Mouse (Mus musculus) stomach, embryonic 16.5 days (tissue): ENCODE measurements around the gene Habp2. TPM values are rescaled to one million over a fixed set of nuclear protein-coding genes. Genes with fewer than 3 reads are reported as not detected.
"Not testable (repeated sequence)": the region's sequence is repeated elsewhere in the genome, so short reads cannot be mapped to it uniquely, and the experiment has no call there.

Experiments used
- ATAC-seq: fragments of 200-750 bp; cut with Nextera tagmentation; 2 replicates; pipeline ENCODE4 v1.8.0; 2017; ENCODE audit warnings: moderate number of reproducible peaks, moderate TSS enrichment; ENCODE audit not compliant: insufficient read depth, low FRiP score
- H3K27ac ChIP-seq: fragments of 300-500 bp; sonication (generic); 2 replicates; pipeline ENCODE4 v1.5.1; 2014; ENCODE audit warnings: low read length
- H3K27me3 ChIP-seq: fragments of 300-500 bp; sonication (generic); 2 replicates; pipeline ENCODE4 v1.6.1; 2014; ENCODE audit warnings: low read length, control low read depth, mixed read lengths; ENCODE audit not compliant: control insufficient read depth, insufficient read depth
- H3K36me3 ChIP-seq: fragments of 300-500 bp; sonication (generic); 2 replicates; pipeline ENCODE4 v1.6.1; 2014; ENCODE audit warnings: low read length; ENCODE audit not compliant: control insufficient read depth, insufficient read depth
- H3K4me1 ChIP-seq: fragments of 300-500 bp; sonication (generic); 2 replicates; pipeline ENCODE4 v1.6.1; 2014; ENCODE audit warnings: low read length, control low read depth, mixed read lengths; ENCODE audit not compliant: control insufficient read depth, insufficient read depth
- H3K4me2 ChIP-seq: fragments of 300-500 bp; sonication (generic); 2 replicates; pipeline ENCODE4 v1.6.1; 2014; ENCODE audit warnings: low read depth, low read length, mixed read lengths
- H3K4me3 ChIP-seq: fragments of 300-500 bp; sonication (generic); replicated peaks from 2 replicates; pipeline ENCODE4 v1.5.1; 2014; ENCODE audit warnings: mild to moderate bottlenecking, low read length
- H3K9ac ChIP-seq: fragments of 300-500 bp; sonication (generic); 2 replicates; pipeline ENCODE4 v1.6.1; 2014; ENCODE audit warnings: low read length
- H3K9me3 ChIP-seq: fragments of 300-500 bp; sonication (generic); replicated peaks from 2 replicates; pipeline ENCODE4 v1.6.1; 2016; ENCODE audit warnings: low read length, control low read depth; ENCODE audit not compliant: control insufficient read depth
- WGBS: fragments of 180-500 bp; shearing (Covaris S2); extraction: QIAGEN DNeasy Blood & Tissue Kit; methylation state at CpG from one replicate; pipeline ENCODE4 v1.1.7; 2014; 5-methylcytosine and 5-hydroxymethylcytosine counted together
- polyA plus RNA-seq: library from polyadenylated mRNA; unstranded; fragments of >200 nt; fragmentation: Nextera tagmentation; extraction: Ambion mirVana; gene quantifications from 2 replicates; pipeline ENCODE4 v1.2.1, GENCODE M21; 2015

Gene Habp2
- polyA plus RNA-seq, 1 experiment from 2014 or later: 34.5 TPM

DNA sequence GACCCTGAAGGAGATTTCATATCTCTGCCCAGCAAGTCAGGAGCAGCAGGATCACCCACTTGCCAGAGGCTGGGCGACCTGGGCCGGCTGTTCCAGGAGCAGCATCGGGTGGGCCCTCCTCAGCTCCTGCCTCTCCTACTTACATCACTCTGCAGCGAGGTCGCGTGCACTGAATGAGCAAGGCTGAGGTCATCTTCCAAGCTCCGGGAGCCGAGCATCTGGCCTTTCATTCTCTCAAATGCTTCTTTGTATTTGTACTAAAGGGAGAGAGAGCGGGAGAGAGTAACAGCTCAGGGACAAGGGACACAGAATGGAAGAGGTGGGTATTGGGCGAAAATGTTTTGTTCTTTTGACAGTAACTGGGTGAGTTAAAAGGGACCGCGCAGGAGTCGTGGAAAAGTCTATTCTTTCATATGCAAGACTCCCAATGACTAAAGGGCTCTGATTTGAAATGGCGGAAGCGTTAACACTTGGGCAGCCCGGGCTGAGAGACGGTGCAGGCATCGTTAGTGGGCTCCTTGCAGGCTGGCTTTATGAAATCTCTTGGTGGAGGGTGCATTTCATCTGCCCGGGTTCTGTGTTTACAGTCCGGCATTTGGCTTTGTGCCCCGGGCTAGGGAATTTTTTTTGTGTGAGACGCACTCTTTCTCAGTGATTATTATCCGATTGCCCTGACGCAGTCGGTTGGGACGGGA, 57.1 kb downstream of the Habp2 start:
- Histone ChIP-seq H3K4me1 (no peaks in the 10 kb centered on the region), H3K9me3 (no peaks in the 10 kb centered on the region), H3K4me2 (no peak overlapping the region), H3K27me3 (no peaks in the 10 kb centered on the region), H3K4me3 (no peak overlapping the region), H3K9ac (no peak overlapping the region), H3K27ac (no peak overlapping the region), H3K36me3 (no peaks in the 10 kb centered on the region)
- 62% methylated on average over 26 of the region's 26 CpGs for WGBS
- ATAC-seq: no peak

DNA sequence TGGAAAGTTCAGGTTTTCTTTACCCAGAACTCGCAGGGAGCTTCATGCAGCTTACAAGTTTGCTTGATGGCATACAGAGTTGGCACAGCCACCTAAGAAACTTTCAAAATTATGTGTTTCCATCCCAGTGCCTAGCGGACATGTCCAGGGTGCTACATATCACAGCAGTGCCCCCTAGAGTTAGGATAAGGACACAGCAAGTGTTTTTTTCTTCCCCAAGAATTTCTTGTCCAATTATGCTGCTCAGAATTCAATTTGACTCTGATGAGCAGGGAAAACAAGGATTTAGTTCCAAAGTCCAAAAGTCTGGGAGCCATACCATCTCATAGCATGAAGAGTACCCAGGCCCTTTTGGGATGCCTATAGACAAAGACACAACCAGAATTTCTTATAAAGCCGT, 59.1 kb downstream of the Habp2 start:
- H3K27me3 ChIP-seq: no peaks in the 10 kb centered on the region
- no peak overlapping the region for H3K4me3 ChIP-seq
- H3K9me3 ChIP-seq: no peaks in the 10 kb centered on the region
- ATAC-seq: no peak
- no peak overlapping the region for H3K27ac ChIP-seq
- no peak overlapping the region for H3K4me2 ChIP-seq
- WGBS: 71% methylated on average over 3 of the region's 3 CpGs
- H3K36me3 ChIP-seq: no peaks in the 10 kb centered on the region
- H3K9ac ChIP-seq: no peak overlapping the region
- no peaks in the 10 kb centered on the region for H3K4me1 ChIP-seq

DNA sequence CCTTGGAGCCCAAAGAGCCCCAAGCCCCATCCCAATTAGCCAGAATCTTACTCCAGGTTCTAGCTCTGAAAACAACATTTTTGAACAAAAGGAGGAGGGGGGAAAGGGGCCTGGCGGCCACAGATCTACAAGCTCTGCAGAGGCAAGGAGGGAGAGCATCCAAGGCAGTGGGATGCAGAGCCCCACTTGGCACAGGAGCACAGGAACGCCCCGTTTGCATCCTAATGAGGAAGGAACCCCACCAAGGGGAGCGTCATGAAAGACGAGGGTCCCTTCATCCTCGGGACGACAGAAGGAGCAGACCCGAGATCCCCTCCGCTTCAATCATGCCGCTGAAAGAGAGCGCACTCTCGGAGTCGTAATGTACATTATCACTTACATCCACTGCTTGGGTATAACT, 59.8 kb downstream of the Habp2 start:
- 44% methylated on average over 13 of the region's 13 CpGs for WGBS
- ATAC-seq: no peak
- no peaks in the 10 kb centered on the region for H3K36me3 ChIP-seq
- H3K4me1 ChIP-seq: no peaks in the 10 kb centered on the region
- H3K9ac ChIP-seq: no peak overlapping the region
- H3K27me3 ChIP-seq: no peaks in the 10 kb centered on the region
- no peak overlapping the region for H3K4me2 ChIP-seq
- H3K4me3 ChIP-seq: no peak overlapping the region
- H3K9me3 ChIP-seq: no peaks in the 10 kb centered on the region
- H3K27ac ChIP-seq: no peak overlapping the region

DNA sequence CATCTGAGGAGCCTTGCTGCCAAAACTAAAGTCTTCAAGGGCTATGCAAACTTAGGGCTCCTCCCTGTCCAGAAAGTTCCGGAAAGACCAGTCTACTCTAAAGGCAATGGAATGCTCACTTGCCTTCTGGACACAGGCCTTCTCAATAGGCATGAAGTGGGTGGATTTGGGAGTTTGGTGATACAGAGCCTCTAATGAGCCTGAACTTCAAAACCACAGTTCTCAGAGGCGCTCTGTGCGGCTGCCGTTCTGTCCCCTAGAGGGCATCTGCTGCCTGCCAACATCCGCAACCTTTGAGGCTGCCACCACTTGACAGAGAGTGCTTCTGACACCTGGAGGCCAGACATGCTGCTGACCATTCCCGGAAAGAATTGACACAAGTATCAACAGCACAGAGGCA, 62.4 kb downstream of the Habp2 start:
- H3K27me3 ChIP-seq: no peaks in the 10 kb centered on the region
- WGBS: 37% methylated on average over 6 of the region's 6 CpGs
- H3K4me2 ChIP-seq: no peak overlapping the region
- no peak overlapping the region for H3K4me3 ChIP-seq
- H3K27ac ChIP-seq: no peak overlapping the region
- H3K9me3 ChIP-seq: no peaks in the 10 kb centered on the region
- no peak overlapping the region for H3K9ac ChIP-seq
- H3K4me1 ChIP-seq: no peaks in the 10 kb centered on the region
- no peak for ATAC-seq
- H3K36me3 ChIP-seq: no peaks in the 10 kb centered on the region

DNA sequence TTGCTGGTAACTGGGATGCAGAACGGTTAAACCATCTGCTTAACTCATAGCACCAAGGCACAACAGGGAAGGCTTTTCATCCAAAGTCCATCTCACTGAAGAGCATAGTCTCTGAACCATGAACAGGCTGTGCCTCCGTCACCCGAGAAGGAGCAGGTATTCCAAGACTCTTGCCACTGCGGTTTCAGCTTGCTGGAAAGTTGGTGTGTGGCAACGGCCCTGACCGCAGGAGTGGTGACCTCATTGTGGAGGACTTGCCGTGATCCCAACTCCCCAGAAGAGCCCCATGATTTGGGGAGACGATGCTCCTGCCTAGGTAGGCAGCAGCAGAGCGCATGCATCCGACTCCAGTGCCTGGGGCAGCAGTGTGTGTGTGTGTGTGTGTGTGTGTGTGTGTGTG, 66.8 kb downstream of the Habp2 start:
- 85% methylated on average over 10 of the region's 10 CpGs for WGBS
- Histone ChIP-seq H3K36me3 (no peaks in the 10 kb centered on the region), H3K4me1 (no peaks in the 10 kb centered on the region), H3K9me3 (no peaks in the 10 kb centered on the region), H3K27ac (no peak overlapping the region), H3K9ac (no peak overlapping the region), H3K4me3 (no peak overlapping the region), H3K4me2 (no peak overlapping the region), H3K27me3 (no peaks in the 10 kb centered on the region)
- ATAC-seq: no peak

DNA sequence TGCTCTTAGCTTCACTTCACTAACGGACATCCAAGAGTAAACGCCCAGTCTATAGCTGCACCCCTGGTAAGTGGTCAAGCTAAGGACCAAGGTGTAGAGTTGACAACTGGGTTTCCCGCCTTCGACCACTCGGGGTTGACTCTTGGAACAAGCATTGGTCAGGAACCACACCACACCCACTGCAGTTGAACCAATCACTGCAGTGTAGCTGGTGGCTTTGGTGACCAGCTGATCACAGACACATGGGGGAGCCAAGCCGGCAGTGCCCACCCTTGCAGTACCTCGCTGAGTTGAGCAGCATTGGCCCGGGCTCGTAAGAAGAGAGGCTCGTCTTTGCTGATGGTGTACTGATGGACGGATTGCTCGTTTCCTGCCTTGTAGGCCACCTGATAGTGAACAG, 68.3 kb downstream of the Habp2 start:
- Histone ChIP-seq H3K9ac (no peak overlapping the region), H3K4me2 (no peak overlapping the region), H3K27me3 (no peaks in the 10 kb centered on the region), H3K9me3 (no peaks in the 10 kb centered on the region), H3K4me3 (no peak overlapping the region), H3K27ac (no peak overlapping the region), H3K36me3 (no peaks in the 10 kb centered on the region), H3K4me1 (no peaks in the 10 kb centered on the region)
- no peak for ATAC-seq
- 81% methylated on average over 12 of the region's 12 CpGs for WGBS

DNA sequence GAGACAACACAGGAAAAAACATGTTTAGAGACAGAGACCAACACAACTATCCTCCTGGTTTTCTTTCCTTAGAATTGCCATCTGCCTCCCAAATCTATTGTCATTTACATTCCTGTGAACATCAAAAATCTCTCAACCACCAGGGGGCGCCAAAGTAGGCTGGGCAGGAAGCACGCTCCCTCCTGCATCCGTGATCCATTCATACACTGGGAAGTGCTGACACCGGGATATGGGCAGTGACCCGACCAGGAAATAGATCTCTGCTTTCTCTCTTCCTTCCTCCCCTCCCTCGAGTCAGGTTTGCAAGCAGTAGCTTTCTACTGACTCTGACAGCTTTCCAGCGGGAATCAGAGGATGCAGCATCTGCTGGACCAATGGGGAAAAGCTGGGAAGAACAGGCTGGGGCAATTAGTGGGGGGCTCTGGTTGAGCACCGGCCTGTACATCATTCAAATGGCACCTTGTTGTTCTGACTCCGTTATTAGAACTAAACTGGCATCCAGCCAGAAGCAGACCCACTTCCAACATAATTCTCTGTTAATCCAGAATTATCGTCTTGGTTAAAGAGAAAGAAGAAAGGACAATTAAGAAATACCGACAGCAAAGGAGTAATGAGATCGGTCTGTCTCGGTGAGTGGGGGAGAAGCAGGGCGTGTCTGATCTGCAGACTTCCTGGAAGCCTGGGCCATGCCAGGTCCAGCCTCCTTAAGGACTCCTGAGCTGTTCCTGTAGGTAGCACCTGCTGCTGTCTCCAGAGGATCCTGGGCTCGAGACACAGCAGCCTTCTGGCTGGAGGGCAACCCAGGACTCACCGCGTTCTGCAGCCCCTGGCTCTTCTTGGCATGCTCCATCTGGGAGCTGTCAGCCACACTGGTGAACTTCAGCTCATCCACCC, 69.8 kb downstream of the Habp2 start:
- no peaks in the 10 kb centered on the region for H3K36me3 ChIP-seq
- H3K4me1 ChIP-seq: no peaks in the 10 kb centered on the region
- 29% methylated on average over 17 of the region's 17 CpGs for WGBS
- peak overlapping the region; percentile 6; the same call in 1 of the 2 replicates for H3K9ac ChIP-seq
- H3K9me3 ChIP-seq: no peaks in the 10 kb centered on the region
- H3K4me2 ChIP-seq: peak overlapping the region; percentile 35
- ATAC-seq: peak; percentile 62; the same call in 1 of the 2 replicates
- H3K4me3 ChIP-seq: no peak overlapping the region
- H3K27me3 ChIP-seq: no peaks in the 10 kb centered on the region
- H3K27ac ChIP-seq: no peak overlapping the region

DNA sequence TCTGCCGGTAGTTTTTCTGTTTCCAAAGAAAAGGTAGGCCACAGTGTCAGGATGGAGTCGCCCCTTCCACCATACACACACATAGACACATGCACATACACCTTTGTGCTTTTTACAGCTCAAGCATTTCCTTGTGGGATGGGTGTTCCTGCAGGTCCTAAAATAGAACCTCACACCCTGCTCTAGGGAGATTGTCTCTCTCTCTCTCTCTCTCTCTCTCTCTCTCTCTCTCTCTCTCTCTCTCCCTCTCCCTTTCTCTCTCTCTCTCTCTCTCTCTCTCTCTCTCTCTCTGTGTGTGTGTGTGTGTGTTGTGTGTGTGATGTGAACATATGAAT, 70.4 kb downstream of the Habp2 start:
- H3K9me3 ChIP-seq, H3K27ac ChIP-seq, H3K4me3 ChIP-seq, ATAC-seq, H3K36me3 ChIP-seq, H3K27me3 ChIP-seq, H3K4me1 ChIP-seq: not testable (repeated sequence)
- Histone ChIP-seq H3K4me2 (0 out of 2 replicates have a peak overlapping the region, but pooled peaks have one; percentile 35), H3K9ac (peak overlapping the region; percentile 1; the same call in 1 of the 2 replicates)
- WGBS: 58% methylated on average over 2 of the region's 2 CpGs

DNA sequence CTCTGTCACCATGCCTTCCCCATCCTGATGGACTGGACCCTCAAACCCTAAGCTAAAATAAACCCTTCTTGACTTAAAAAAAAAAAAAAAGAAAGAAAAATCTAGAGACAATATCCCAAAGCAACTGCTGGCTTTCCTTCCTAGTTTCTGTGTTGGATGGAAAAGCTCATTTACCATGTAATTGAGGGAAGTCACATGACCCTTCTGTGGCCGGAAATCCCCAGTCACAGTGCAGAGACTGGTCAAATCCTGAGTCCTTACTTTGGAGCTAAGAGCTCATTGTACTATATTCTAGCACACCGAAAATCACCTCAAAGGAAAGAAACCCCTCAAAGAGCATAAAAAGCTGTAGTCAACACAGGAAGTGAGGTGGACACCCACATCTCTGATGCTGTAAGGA, 72.0 kb downstream of the Habp2 start:
- peaks cover 5% of the 10 kb centered on the region; the same call in 1 of the 2 replicates for H3K4me1 ChIP-seq
- no peaks in the 10 kb centered on the region for H3K36me3 ChIP-seq
- no peak overlapping the region for H3K4me3 ChIP-seq
- no peaks in the 10 kb centered on the region for H3K27me3 ChIP-seq
- WGBS: 78% methylated on average over 2 of the region's 2 CpGs
- H3K4me2 ChIP-seq: no peak overlapping the region
- H3K9ac ChIP-seq: no peak overlapping the region
- no peaks in the 10 kb centered on the region for H3K9me3 ChIP-seq
- H3K27ac ChIP-seq: no peak overlapping the region
- no peak for ATAC-seq
